Mouse (Mus musculus) retina, adult 2 months (tissue): Measurements from ENCODE around the gene Lrcol1.
A peak's percentile ranks its signal among the peaks of the same experiment; 100 is the strongest.

Experiments used
- DNase-seq: peaks from one replicate; pipeline ENCODE4 v3.0.0-alpha.2; 2012; ENCODE audit warnings: low read depth, low spot score

Lrcol1 gene

GRCm38 (mm10) chr5:110386371-110387330 lies 42.1 kb downstream of the Lrcol1 start:
- DNase-seq = peak; percentile 28

GRCm38 (mm10) chr5:110387332-110387731 lies 42.8 kb downstream of the Lrcol1 start:
- DNase-seq = no peak

- DNase-seq = no peak
These were observed 46.1 kb downstream of the Lrcol1 start for GRCm38 (mm10) chr5:110390631-110391030.

GRCm38 (mm10) chr5:110392727-110393126 lies 48.2 kb downstream of the Lrcol1 start:
- DNase-seq = no peak

- DNase-seq = no peak
These were observed 50.6 kb downstream of the Lrcol1 start for GRCm38 (mm10) chr5:110395006-110395661.

GRCm38 (mm10) chr5:110401101-110401500 lies 56.6 kb downstream of the Lrcol1 start:
- no peak for DNase-seq

- DNase-seq = no peak
These were observed 58.0 kb downstream of the Lrcol1 start for GRCm38 (mm10) chr5:110402557-110402956.

- DNase-seq = no peak
These were observed 59.4 kb downstream of the Lrcol1 start for GRCm38 (mm10) chr5:110403931-110404330.
